Mouse (Mus musculus): ENCODE data around the gene Clec12b. TPM values are rescaled to one million over a fixed set of nuclear protein-coding genes. Genes with fewer than 3 reads are reported as not detected.

The Clec12b gene
- polyA plus RNA-seq, 1 experiment from 2014 or later = 0.10 TPM

Other genes with a start within 250 kb of the Clec12b start
- gene Clec2d, start 205.3 kb downstream of the Clec12b start, polyA plus RNA-seq (2015; fragmentation: Nextera tagmentation; extraction: Ambion mirVana) = 1.0 and 1.2 TPM in 2 replicates
- 0.24 and 0.37 TPM in 2 replicates for gene Cd69, start 110.4 kb downstream of the Clec12b start, polyA plus RNA-seq (2015; fragmentation: Nextera tagmentation; extraction: Ambion mirVana)
- gene 4922502D21Rik, start 54.1 kb downstream of the Clec12b start, polyA plus RNA-seq (2015; fragmentation: Nextera tagmentation; extraction: Ambion mirVana) = not detected in 2 replicates
- gene Clec12a, start 43.2 kb downstream of the Clec12b start, polyA plus RNA-seq (2015; fragmentation: Nextera tagmentation; extraction: Ambion mirVana) = 0.77 and 0.88 TPM in 2 replicates
- 0.76 and 0.89 TPM in 2 replicates for gene Clec1b, start 11.4 kb upstream of the Clec12b start, polyA plus RNA-seq (2015; fragmentation: Nextera tagmentation; extraction: Ambion mirVana)
- gene Clec9a, start 23.0 kb upstream of the Clec12b start, polyA plus RNA-seq (2015; fragmentation: Nextera tagmentation; extraction: Ambion mirVana) = 0.09 and 0.15 TPM in 2 replicates
- gene Clec1a, start 66.1 kb upstream of the Clec12b start, polyA plus RNA-seq (2015; fragmentation: Nextera tagmentation; extraction: Ambion mirVana) = 3.6 and 3.8 TPM in 2 replicates
- 0.06 TPM in 1 of 2 replicates, not detected in the other for gene Olr1, start 121.3 kb upstream of the Clec12b start, polyA plus RNA-seq (2015; fragmentation: Nextera tagmentation; extraction: Ambion mirVana)
- 0.11 TPM in 1 of 2 replicates, not detected in the other for gene Tmem52b, start 126.7 kb upstream of the Clec12b start, polyA plus RNA-seq (2015; fragmentation: Nextera tagmentation; extraction: Ambion mirVana)
- 37.9 and 38.7 TPM in 2 replicates for gene Gabarapl1, start 147.3 kb upstream of the Clec12b start, polyA plus RNA-seq (2015; fragmentation: Nextera tagmentation; extraction: Ambion mirVana)
- gene Klre1, start 192.0 kb upstream of the Clec12b start, polyA plus RNA-seq (2015; fragmentation: Nextera tagmentation; extraction: Ambion mirVana) = not detected in 2 replicates
- gene Klrd1, start 205.9 kb upstream of the Clec12b start, polyA plus RNA-seq (2015; fragmentation: Nextera tagmentation; extraction: Ambion mirVana) = 1.6 and 2.4 TPM in 2 replicates
- gene Klrk1, start 238.0 kb upstream of the Clec12b start, polyA plus RNA-seq (2015; fragmentation: Nextera tagmentation; extraction: Ambion mirVana) = 0.59 and 0.79 TPM in 2 replicates

Measured in intestine, embryonic 16.5 days (tissue).